Mouse (Mus musculus): ENCODE results near the gene Obox7.
"Not testable (repeated sequence)": the region's sequence is repeated elsewhere in the genome, so short reads cannot be mapped to it uniquely, and the experiment has no call there.

GRCm38 (mm10) chr7:14622556-14623542, 36.4 kb upstream of the Obox7 start:
- TF ChIP-seq CTCF, EP300 (IDR thresholded peaks at IDR 0.05): not testable (repeated sequence)
